Mouse (Mus musculus) heart, embryonic 11.5 days (tissue): ENCODE results near the gene Rab13. TPM values are rescaled to one million over a fixed set of nuclear protein-coding genes. Genes with fewer than 3 reads are reported as not detected.

Experiments used
- ATAC-seq: fragments of 200-750 bp; cut with Nextera tagmentation; replicated peaks from 2 replicates; pipeline ENCODE4 v1.8.0; 2017; ENCODE audit warnings: moderate library complexity; ENCODE audit not compliant: insufficient number of reproducible peaks, low FRiP score, low TSS enrichment
- H3K27ac ChIP-seq: fragments of 300-500 bp; sonication (generic); 2 replicates; pipeline ENCODE4 v1.5.1; 2014; ENCODE audit warnings: mild to moderate bottlenecking, low read depth, low read length
- H3K27me3 ChIP-seq: fragments of 300-500 bp; sonication (generic); 2 replicates; pipeline ENCODE4 v1.6.1; 2014; ENCODE audit warnings: mild to moderate bottlenecking, low read length, mixed read lengths; ENCODE audit not compliant: control insufficient read depth, insufficient read depth
- H3K36me3 ChIP-seq: fragments of 300-500 bp; sonication (generic); 2 replicates; pipeline ENCODE4 v1.6.1; 2014; ENCODE audit warnings: mild to moderate bottlenecking, low read length, moderate library complexity, mixed read lengths; ENCODE audit not compliant: control insufficient read depth, insufficient read depth
- H3K4me1 ChIP-seq: fragments of 300-500 bp; sonication (generic); 2 replicates; pipeline ENCODE4 v1.6.1; 2014; ENCODE audit warnings: low read length; ENCODE audit not compliant: control insufficient read depth, insufficient read depth
- H3K4me2 ChIP-seq: fragments of 300-500 bp; sonication (generic); 2 replicates; pipeline ENCODE4 v1.6.1; 2014; ENCODE audit warnings: mild to moderate bottlenecking, moderate library complexity
- H3K4me3 ChIP-seq: fragments of 300-500 bp; sonication (generic); 2 replicates; pipeline ENCODE4 v1.5.1; 2014; ENCODE audit warnings: low read depth, low read length
- H3K9ac ChIP-seq: fragments of 300-500 bp; sonication (generic); 2 replicates; pipeline ENCODE4 v1.6.1; 2014; ENCODE audit warnings: mild to moderate bottlenecking, low read depth, low read length, moderate library complexity
- H3K9me3 ChIP-seq: fragments of 300-500 bp; sonication (generic); replicated peaks from 2 replicates; pipeline ENCODE4 v1.6.1; 2016; ENCODE audit warnings: low read length; ENCODE audit not compliant: control insufficient read depth
- WGBS: fragments of 180-500 bp; shearing (Covaris S2); extraction: QIAGEN DNeasy Blood & Tissue Kit; methylation state at CpG from one replicate; pipeline ENCODE4 v1.1.7; 2014; ENCODE audit not compliant: insufficient replicate concordance; 5-methylcytosine and 5-hydroxymethylcytosine counted together
- microRNA-seq: library from miRNA; unstranded; fragments of <30 nt; microRNA quantifications from one replicate; pipeline ENCODE4, GENCODE M21; 2016; ENCODE audit warnings: borderline number of aligned reads
- polyA plus RNA-seq: library from polyadenylated mRNA; unstranded; fragments of >200 nt; fragmentation: Nextera tagmentation; extraction: Ambion mirVana; gene quantifications from 2 replicates; pipeline ENCODE4 v1.2.1, GENCODE M21; 2014

Gene Rab13
- polyA plus RNA-seq, 1 experiment from 2014 or later, result 16.6 TPM

DNA sequence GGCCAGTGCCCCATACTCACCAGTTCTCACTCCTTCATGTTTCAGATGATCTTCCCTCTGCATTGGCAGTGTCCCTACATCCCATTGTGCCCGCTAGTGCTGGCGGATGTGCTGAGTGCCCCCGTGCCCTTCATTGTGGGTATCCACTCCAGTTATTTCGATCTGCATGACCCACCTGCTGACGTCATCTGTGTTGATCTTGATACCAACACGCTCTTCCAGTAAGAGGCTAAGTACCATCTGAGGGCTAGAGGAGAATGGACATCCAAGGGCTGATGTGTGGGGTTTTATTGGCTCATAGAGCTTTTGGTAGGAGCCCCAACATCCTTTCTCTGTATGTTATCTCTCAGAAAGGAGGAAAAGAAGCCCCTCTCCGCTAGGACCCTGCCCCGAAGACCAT is 57.3 kb downstream of the Rab13 start:
- Histone ChIP-seq H3K4me1 (peaks cover 9% of the 10 kb centered on the region; the same call in 1 of the 2 replicates), H3K36me3 (peaks cover 17% of the 10 kb centered on the region), H3K9ac (no peak overlapping the region), H3K27ac (no peak overlapping the region), H3K4me2 (no peak overlapping the region), H3K27me3 (no peaks in the 10 kb centered on the region), H3K4me3 (no peak overlapping the region), H3K9me3 (no peaks in the 10 kb centered on the region)
- WGBS, result 89% methylated on average over 8 of the region's 8 CpGs
- ATAC-seq, result no peak

DNA sequence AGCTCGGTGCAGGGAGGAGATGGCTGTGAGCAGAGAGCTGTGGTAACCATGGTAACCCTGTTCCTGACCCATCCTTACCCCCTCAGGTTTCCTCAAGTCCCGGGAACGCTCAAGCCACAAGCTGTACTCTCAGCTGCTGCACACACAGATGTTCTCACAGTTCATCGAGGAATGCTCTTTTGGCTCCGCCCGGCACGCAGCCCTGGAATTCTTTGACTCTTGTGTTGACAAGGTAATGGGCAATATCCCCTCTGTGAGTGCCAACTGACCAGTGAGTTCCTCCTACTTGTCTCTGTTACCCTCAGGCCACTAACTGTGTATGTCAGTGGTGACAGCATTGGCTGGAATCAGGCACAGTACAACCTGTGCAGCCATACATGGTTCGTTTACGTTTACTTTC is 58.7 kb downstream of the Rab13 start:
- no peaks in the 10 kb centered on the region for H3K27me3 ChIP-seq
- WGBS, result 74% methylated on average over 9 of the region's 9 CpGs
- H3K36me3 ChIP-seq, result peaks cover 21% of the 10 kb centered on the region
- H3K9ac ChIP-seq, result no peak overlapping the region
- H3K4me3 ChIP-seq, result no peak overlapping the region
- no peak for ATAC-seq
- H3K9me3 ChIP-seq, result no peaks in the 10 kb centered on the region
- no peaks in the 10 kb centered on the region for H3K4me1 ChIP-seq
- no peak overlapping the region for H3K27ac ChIP-seq
- H3K4me2 ChIP-seq, result no peak overlapping the region

DNA sequence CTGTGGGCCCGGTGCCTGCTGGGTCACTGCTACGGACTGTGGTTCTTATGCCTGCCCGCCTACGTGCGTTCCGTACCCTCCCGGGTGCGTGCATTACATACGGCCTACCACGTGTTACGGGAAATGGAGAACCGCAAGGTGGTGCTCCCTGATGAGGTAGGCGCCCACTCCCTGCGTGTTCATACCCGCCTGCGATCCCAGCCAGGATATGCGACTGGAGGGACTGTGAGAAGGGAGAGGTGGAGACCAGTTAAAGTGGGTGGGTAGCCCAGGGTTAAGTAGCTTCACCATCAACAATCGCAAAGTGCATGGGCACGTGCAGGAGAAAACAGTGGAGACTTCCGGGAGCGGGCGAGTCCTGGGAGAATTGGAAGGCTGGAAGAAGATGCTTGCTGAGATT is 60.4 kb downstream of the Rab13 start:
- H3K27me3 ChIP-seq, result no peaks in the 10 kb centered on the region
- H3K9me3 ChIP-seq, result no peaks in the 10 kb centered on the region
- H3K4me1 ChIP-seq, result no peaks in the 10 kb centered on the region
- ATAC-seq, result no peak
- H3K4me3 ChIP-seq, result no peak overlapping the region
- peaks cover 21% of the 10 kb centered on the region for H3K36me3 ChIP-seq
- no peak overlapping the region for H3K27ac ChIP-seq
- no peak overlapping the region for H3K9ac ChIP-seq
- WGBS, result 92% methylated on average over 22 of the region's 22 CpGs
- H3K4me2 ChIP-seq, result no peak overlapping the region

DNA sequence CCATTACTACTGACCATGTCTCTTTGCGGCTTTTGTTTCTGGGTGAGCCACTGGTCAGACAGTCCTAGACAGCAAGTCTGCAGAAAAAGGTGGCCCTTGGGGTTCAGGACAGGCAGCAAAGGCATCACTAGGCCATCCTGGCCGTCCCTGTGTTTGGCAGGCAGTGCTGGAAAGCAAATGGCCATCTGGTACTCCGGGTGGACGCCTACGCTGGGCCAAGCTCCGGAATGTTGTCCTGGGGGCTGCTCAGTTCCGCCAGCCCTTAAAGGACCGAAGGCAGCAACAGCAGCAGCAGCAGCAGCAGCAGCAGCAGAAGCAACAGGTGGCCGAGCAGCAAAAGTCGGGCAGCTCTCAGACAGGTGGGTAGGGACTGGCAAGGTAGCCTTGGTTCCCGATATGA is 61.8 kb downstream of the Rab13 start:
- no peaks in the 10 kb centered on the region for H3K9me3 ChIP-seq
- 88% methylated on average over 11 of the region's 11 CpGs for WGBS
- H3K9ac ChIP-seq, result no peak overlapping the region
- no peak for ATAC-seq
- no peak overlapping the region for H3K4me2 ChIP-seq
- peaks cover 26% of the 10 kb centered on the region for H3K36me3 ChIP-seq
- H3K4me1 ChIP-seq, result no peaks in the 10 kb centered on the region
- H3K4me3 ChIP-seq, result no peak overlapping the region
- no peak overlapping the region for H3K27ac ChIP-seq
- H3K27me3 ChIP-seq, result no peaks in the 10 kb centered on the region

Small RNAs within 50 kb of the gene (microRNA-seq; reads per million reads assigned to microRNA genes)
- gene Mir7012, result not detected

Other genes with a start within 250 kb of the Rab13 start
- gene Hax1, start 214.9 kb upstream of the Rab13 start, polyA plus RNA-seq, result 91.0 and 101 TPM in 2 replicates
- 158 and 165 TPM in 2 replicates for gene 4933434E20Rik, start 162.1 kb upstream of the Rab13 start, polyA plus RNA-seq
- gene Ubap2l, start 161.1 kb upstream of the Rab13 start, polyA plus RNA-seq, result 186 and 195 TPM in 2 replicates
- gene Tpm3, start 141.0 kb upstream of the Rab13 start, polyA plus RNA-seq, result 352 and 354 TPM in 2 replicates
- 0.60 and 0.61 TPM in 2 replicates for gene Nup210l, start 109.6 kb upstream of the Rab13 start, polyA plus RNA-seq
- 1,012 and 1,016 TPM in 2 replicates for gene Rps27, start within 50 bp of the Rab13 start, polyA plus RNA-seq
- 90.7 and 95.8 TPM in 2 replicates for gene Jtb, start 17.9 kb downstream of the Rab13 start, polyA plus RNA-seq
- 2.3 and 2.6 TPM in 2 replicates for gene Creb3l4, start 29.8 kb downstream of the Rab13 start, polyA plus RNA-seq
- 74.0 and 80.8 TPM in 2 replicates for gene Slc39a1, start 34.5 kb downstream of the Rab13 start, polyA plus RNA-seq
- 7.5 and 11.6 TPM in 2 replicates for gene Crtc2, start 40.5 kb downstream of the Rab13 start, polyA plus RNA-seq
- gene Dennd4b, start 51.5 kb downstream of the Rab13 start, polyA plus RNA-seq, result 4.1 and 4.4 TPM in 2 replicates
- gene Gatad2b, start 79.5 kb downstream of the Rab13 start, polyA plus RNA-seq, result 8.4 and 14.3 TPM in 2 replicates
- 5.7 and 6.2 TPM in 2 replicates for gene Slc27a3, start 176.2 kb downstream of the Rab13 start, polyA plus RNA-seq
- 25.3 and 26.9 TPM in 2 replicates for gene Ints3, start 219.9 kb downstream of the Rab13 start, polyA plus RNA-seq